Mouse (Mus musculus) megakaryocyte progenitor cell, adult 5-6 weeks (primary cell): ENCODE measurements around the gene Cox6a1. TPM values are rescaled to one million over a fixed set of nuclear protein-coding genes. Genes with fewer than 3 reads are reported as not detected.
A peak's percentile ranks its signal among the peaks of the same experiment; 100 is the strongest.
"Not testable (repeated sequence)": the region's sequence is repeated elsewhere in the genome, so short reads cannot be mapped to it uniquely, and the experiment has no call there.

Source experiments
- ATAC-seq: replicated peaks from 2 replicates; pipeline ENCODE4 v1.8.0; 2016; ENCODE audit warnings: mild to moderate bottlenecking, moderate TSS enrichment, inconsistent platforms; ENCODE audit not compliant: poor library complexity
- total RNA-seq, 2 experiments: library from RNA; stranded (forward) in 1 of 2; stranded (reverse) in 1 of 2; fragments of 157-497, 149-512 nt in 1 of 2; fragments of 200-1000 nt in 1 of 2; gene quantifications; 2 replicates each; pipeline versions ENCODE4 v1.2.3 to v1.2.4; 2015 to 2017

Gene Cox6a1
- total RNA-seq, 2 experiments from 2014 or later, result 102 to 365 TPM

- ATAC-seq, result peak; percentile 18
Measured at GRCm38 (mm10) chr5:115349225-115349555, 409 bp upstream of the Cox6a1 start.

GRCm38 (mm10) chr5:115347564-115347963 is 1.2 kb downstream of the Cox6a1 start:
- ATAC-seq, result peak; percentile 73

- ATAC-seq, result peak; percentile 2; the same call in 1 of the 2 replicates
Measured at GRCm38 (mm10) chr5:115341314-115342165, 7.2 kb downstream of the Cox6a1 start.

- ATAC-seq, result peak; percentile 97
Measured at GRCm38 (mm10) chr5:115340577-115341313, 8.0 kb downstream of the Cox6a1 start, which contains the start of the genes Gatc and Triap1. Gene Gatc (minus strand): TSS chr5:115341178. Gene Triap1 (plus strand): TSS chr5:115341225.

- ATAC-seq, result no peak
Measured at GRCm38 (mm10) chr5:115340007-115340406, 8.8 kb downstream of the Cox6a1 start.

- peak; percentile 99 for ATAC-seq
Measured at GRCm38 (mm10) chr5:115333626-115334025, 15.2 kb downstream of the Cox6a1 start.

- no peak for ATAC-seq
Measured at GRCm38 (mm10) chr5:115330955-115331354, 17.8 kb downstream of the Cox6a1 start.

- no peak for ATAC-seq
Measured at GRCm38 (mm10) chr5:115327610-115328548, 20.9 kb downstream of the Cox6a1 start.

- peak; percentile 93 for ATAC-seq
Measured at GRCm38 (mm10) chr5:115326875-115327609, 21.7 kb downstream of the Cox6a1 start, which contains the start of gene Srsf9. Gene Srsf9 (plus strand): TSS chr5:115327177.

- peak; percentile 40 for ATAC-seq
Measured at GRCm38 (mm10) chr5:115326256-115326831, 22.4 kb downstream of the Cox6a1 start.

GRCm38 (mm10) chr5:115319004-115319940 is 29.5 kb downstream of the Cox6a1 start:
- peak; percentile 94 for ATAC-seq

- ATAC-seq, result no peak
Measured at GRCm38 (mm10) chr5:115317645-115318328, 31.0 kb downstream of the Cox6a1 start.

GRCm38 (mm10) chr5:115316968-115317644 is 31.7 kb downstream of the Cox6a1 start:
- ATAC-seq, result no peak

GRCm38 (mm10) chr5:115313668-115313943 is 35.2 kb downstream of the Cox6a1 start:
- ATAC-seq, result no peak

GRCm38 (mm10) chr5:115312816-115313667 is 35.7 kb downstream of the Cox6a1 start:
- ATAC-seq, result peak; percentile 90

GRCm38 (mm10) chr5:115312354-115312753 is 36.4 kb downstream of the Cox6a1 start:
- peak; percentile 47 for ATAC-seq

GRCm38 (mm10) chr5:115302190-115302589 is 46.6 kb downstream of the Cox6a1 start:
- ATAC-seq, result not testable (repeated sequence)
